Mouse (Mus musculus): ENCODE results near the gene Glra1.
A peak's percentile ranks its signal among the peaks of the same experiment; 100 is the strongest.

DNA sequence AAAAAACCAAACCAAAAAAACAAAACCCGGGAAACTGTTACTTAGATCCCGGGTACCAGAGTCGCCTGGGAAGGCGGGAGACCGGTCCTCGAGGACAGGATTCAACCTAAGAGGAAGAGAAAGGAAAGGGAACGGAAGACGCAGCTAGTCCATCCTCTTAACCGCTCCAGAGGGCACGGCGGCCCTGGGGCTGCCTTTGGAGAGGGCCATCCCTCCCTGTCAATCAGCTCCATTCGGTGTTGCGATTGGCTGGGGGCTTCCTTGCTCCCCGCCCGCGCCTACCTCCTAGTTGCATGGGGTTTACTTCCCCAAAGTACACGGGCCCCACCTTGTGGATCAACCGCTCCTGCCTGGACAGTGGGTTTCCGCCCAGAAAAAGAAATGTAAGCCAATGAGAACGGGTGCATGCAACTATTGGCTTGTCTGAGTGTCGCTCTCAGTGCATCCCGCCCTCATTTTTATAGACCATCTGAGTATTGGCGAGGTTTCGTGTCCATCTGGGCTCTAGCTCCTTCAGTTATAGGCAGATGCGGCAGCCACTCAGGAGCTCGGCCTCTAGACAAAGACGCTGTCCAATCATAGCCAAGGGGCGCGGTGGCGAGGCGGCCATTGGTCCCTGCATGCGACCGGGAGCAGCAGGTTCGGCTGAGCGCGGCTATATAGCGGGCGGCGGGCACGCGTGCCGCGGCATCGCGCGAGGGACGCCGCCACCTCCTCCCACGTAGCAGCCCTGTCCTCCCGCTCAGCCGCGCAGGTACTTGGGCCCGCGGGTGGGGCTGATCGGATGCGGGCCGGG, 138.8 kb downstream of the Glra1 start, which contains the start of gene G3bp1:
- TF ChIP-seq POLR2A (IDR thresholded peaks at IDR 0.05; ENCODE audit: extremely low read depth, insufficient read depth, low read length) (peak; percentile 98), CTCF (IDR thresholded peaks at IDR 0.05; ENCODE audit: extremely low read depth, insufficient read depth, low read length) (no peak)
